Mouse (Mus musculus) thymus, adult 2 months (tissue): ENCODE measurements around the gene Eif4e2.

Source experiments
- CTCF ChIP-seq: fragments of 200-500 bp; IDR thresholded peaks from 2 replicates; pipeline ENCODE4 v1.5.1; 2012; ENCODE audit warnings: mild to moderate bottlenecking, control low read depth, low read length, moderate library complexity, borderline replicate concordance; ENCODE audit not compliant: control insufficient read depth, poor library complexity, insufficient read depth; ENCODE audit errors: extremely low read depth
- POLR2A ChIP-seq: fragments of 200-500 bp; IDR thresholded peaks from 2 replicates; pipeline ENCODE4 v1.6.1; 2012; ENCODE audit warnings: mild to moderate bottlenecking, low read length, control low read depth, moderate library complexity; ENCODE audit not compliant: control insufficient read depth, poor library complexity, insufficient read depth; ENCODE audit errors: extremely low read depth

GRCm38 (mm10) chr1:87180896-87181295 lies 32.8 kb upstream of the Eif4e2 start:
- TF ChIP-seq CTCF (no peak), POLR2A (no peak)
